Mouse (Mus musculus) embryonic facial prominence, embryonic 15.5 days (tissue): ENCODE data around the gene Tmem150c. TPM values are rescaled to one million over a fixed set of nuclear protein-coding genes. Genes with fewer than 3 reads are reported as not detected.
A peak's percentile ranks its signal among the peaks of the same experiment; 100 is the strongest.

Experiments used
- ATAC-seq: fragments of 200-750 bp; cut with Nextera tagmentation; 2 replicates; pipeline ENCODE4 v1.8.0; 2017; ENCODE audit warnings: low read depth, moderate TSS enrichment; ENCODE audit not compliant: insufficient number of reproducible peaks, low FRiP score, low TSS enrichment
- H3K27ac ChIP-seq: fragments of 300-500 bp; sonication (generic); replicated peaks from 2 replicates; pipeline ENCODE4 v1.5.1; 2015; ENCODE audit warnings: mild to moderate bottlenecking, inconsistent platforms
- H3K27me3 ChIP-seq: fragments of 300-500 bp; sonication (generic); 2 replicates; pipeline ENCODE4 v1.6.1; 2015; ENCODE audit warnings: inconsistent platforms
- H3K36me3 ChIP-seq: fragments of 300-500 bp; sonication (generic); 2 replicates; pipeline ENCODE4 v1.6.1; 2015; ENCODE audit warnings: mild to moderate bottlenecking, inconsistent platforms
- H3K4me1 ChIP-seq: fragments of 300-500 bp; sonication (generic); 2 replicates; pipeline ENCODE4 v1.6.1; 2015; ENCODE audit warnings: inconsistent platforms
- H3K4me2 ChIP-seq: fragments of 300-500 bp; sonication (generic); replicated peaks from 2 replicates; pipeline ENCODE4 v1.6.1; 2015; ENCODE audit warnings: mild to moderate bottlenecking, inconsistent platforms
- H3K4me3 ChIP-seq: fragments of 300-500 bp; sonication (generic); replicated peaks from 2 replicates; pipeline ENCODE4 v1.5.1; 2015; ENCODE audit warnings: mild to moderate bottlenecking, inconsistent platforms
- H3K9ac ChIP-seq: fragments of 300-500 bp; sonication (generic); 2 replicates; pipeline ENCODE4 v1.6.1; 2015; ENCODE audit warnings: inconsistent platforms
- H3K9me3 ChIP-seq: fragments of 300-500 bp; sonication (generic); replicated peaks from 2 replicates; pipeline ENCODE4 v1.6.1; 2016; ENCODE audit warnings: inconsistent platforms
- WGBS: fragments of 180-500 bp; shearing (Covaris S2); methylation state at CpG from one replicate; pipeline ENCODE4 v1.1.7; 2015; 5-methylcytosine and 5-hydroxymethylcytosine counted together
- polyA plus RNA-seq: library from polyadenylated mRNA; unstranded; fragments of >200 nt; fragmentation: Nextera tagmentation; extraction: Ambion mirVana; gene quantifications from 2 replicates; pipeline ENCODE4 v1.2.1, GENCODE M21; 2015

Tmem150c gene
- polyA plus RNA-seq, 1 experiment from 2014 or later: 6.2 TPM

GRCm38 (mm10) chr5:100070255-100070654 is 89.4 kb downstream of the Tmem150c start:
- 28% methylated on average over 3 of the region's 3 CpGs for WGBS
- H3K27me3 ChIP-seq: no peaks in the 10 kb centered on the region
- no peak overlapping the region for H3K27ac ChIP-seq
- H3K9ac ChIP-seq: no peak overlapping the region
- H3K36me3 ChIP-seq: peaks cover 35% of the 10 kb centered on the region
- no peak overlapping the region for H3K4me3 ChIP-seq
- H3K4me1 ChIP-seq: 0 out of 2 replicates have a peak, but pooled peaks cover 2% of the 10 kb centered on the region
- H3K4me2 ChIP-seq: no peak overlapping the region
- no peak for ATAC-seq
- H3K9me3 ChIP-seq: no peaks in the 10 kb centered on the region

GRCm38 (mm10) chr5:100069526-100069925 is 90.1 kb downstream of the Tmem150c start:
- peaks cover 41% of the 10 kb centered on the region for H3K36me3 ChIP-seq
- no peak overlapping the region for H3K4me3 ChIP-seq
- no peak overlapping the region for H3K4me2 ChIP-seq
- no peaks in the 10 kb centered on the region for H3K9me3 ChIP-seq
- H3K9ac ChIP-seq: no peak overlapping the region
- H3K27me3 ChIP-seq: no peaks in the 10 kb centered on the region
- H3K4me1 ChIP-seq: 0 out of 2 replicates have a peak, but pooled peaks cover 2% of the 10 kb centered on the region
- 80% methylated on average over 2 of the region's 2 CpGs for WGBS
- H3K27ac ChIP-seq: no peak overlapping the region
- ATAC-seq: no peak

- Histone ChIP-seq H3K27ac (no peak overlapping the region), H3K4me3 (no peak overlapping the region), H3K4me2 (no peak overlapping the region), H3K4me1 (0 out of 2 replicates have a peak, but pooled peaks cover 2% of the 10 kb centered on the region), H3K36me3 (peaks cover 42% of the 10 kb centered on the region), H3K9ac (no peak overlapping the region), H3K9me3 (no peaks in the 10 kb centered on the region), H3K27me3 (no peaks in the 10 kb centered on the region)
- ATAC-seq: no peak
- 87% methylated on average over 16 of the region's 16 CpGs for WGBS
Measured at GRCm38 (mm10) chr5:100067579-100067978, 92.0 kb downstream of the Tmem150c start.

GRCm38 (mm10) chr5:100060876-100061275 is 98.7 kb downstream of the Tmem150c start:
- WGBS: 86% methylated on average over 14 of the region's 14 CpGs

GRCm38 (mm10) chr5:100059326-100059725 is 100.3 kb downstream of the Tmem150c start:
- H3K36me3 ChIP-seq: peaks cover 33% of the 10 kb centered on the region
- no peak for ATAC-seq
- peaks cover 11% of the 10 kb centered on the region; the same call in 1 of the 2 replicates for H3K4me1 ChIP-seq
- H3K9ac ChIP-seq: no peak overlapping the region
- no peak overlapping the region for H3K4me3 ChIP-seq
- no peaks in the 10 kb centered on the region for H3K27me3 ChIP-seq
- no peaks in the 10 kb centered on the region for H3K9me3 ChIP-seq
- peak overlapping the region; percentile 28; the same call in 1 of the 2 replicates for H3K27ac ChIP-seq
- 42% methylated on average over 6 of the region's 6 CpGs for WGBS
- H3K4me2 ChIP-seq: no peak overlapping the region

More at GRCm38 (mm10) chr5:100060876-100061275, 98.7 kb downstream of the Tmem150c start:
- ATAC-seq: no peak
- Histone ChIP-seq H3K27me3 (no peaks in the 10 kb centered on the region), H3K27ac (no peak overlapping the region), H3K4me3 (no peak overlapping the region), H3K9me3 (no peaks in the 10 kb centered on the region), H3K36me3 (peaks cover 46% of the 10 kb centered on the region), H3K9ac (no peak overlapping the region), H3K4me2 (no peak overlapping the region), H3K4me1 (peaks cover 7% of the 10 kb centered on the region; the same call in 1 of the 2 replicates)

- H3K27me3 ChIP-seq: no peaks in the 10 kb centered on the region
- H3K4me3 ChIP-seq: no peak overlapping the region
- no peak overlapping the region for H3K4me2 ChIP-seq
- ATAC-seq: no peak
- WGBS: 45% methylated on average over 6 of the region's 6 CpGs
- no peak overlapping the region for H3K27ac ChIP-seq
- H3K9ac ChIP-seq: no peak overlapping the region
- no peaks in the 10 kb centered on the region for H3K9me3 ChIP-seq
- peaks cover 27% of the 10 kb centered on the region for H3K36me3 ChIP-seq
- H3K4me1 ChIP-seq: peaks cover 11% of the 10 kb centered on the region; the same call in 1 of the 2 replicates
Measured at GRCm38 (mm10) chr5:100058729-100059128, 100.9 kb downstream of the Tmem150c start.

- 71% methylated on average over 14 of the region's 15 CpGs for WGBS
- no peak overlapping the region for H3K4me3 ChIP-seq
- no peak overlapping the region for H3K4me2 ChIP-seq
- no peak overlapping the region for H3K27ac ChIP-seq
- H3K9ac ChIP-seq: no peak overlapping the region
- no peaks in the 10 kb centered on the region for H3K27me3 ChIP-seq
- H3K4me1 ChIP-seq: peaks cover 11% of the 10 kb centered on the region; the same call in 1 of the 2 replicates
- H3K9me3 ChIP-seq: no peaks in the 10 kb centered on the region
- H3K36me3 ChIP-seq: peaks cover 26% of the 10 kb centered on the region
- ATAC-seq: no peak
Measured at GRCm38 (mm10) chr5:100057461-100058209, 102.0 kb downstream of the Tmem150c start.

- no peak overlapping the region for H3K9ac ChIP-seq
Measured at GRCm38 (mm10) chr5:100055866-100056369, 103.7 kb downstream of the Tmem150c start.

GRCm38 (mm10) chr5:100054807-100055547 is 104.6 kb downstream of the Tmem150c start:
- no peak overlapping the region for H3K4me2 ChIP-seq
- no peaks in the 10 kb centered on the region for H3K27me3 ChIP-seq
- H3K4me3 ChIP-seq: no peak overlapping the region
- no peak for ATAC-seq
- H3K9me3 ChIP-seq: no peaks in the 10 kb centered on the region
- H3K27ac ChIP-seq: no peak overlapping the region
- peaks cover 3% of the 10 kb centered on the region; the same call in 1 of the 2 replicates for H3K36me3 ChIP-seq
- H3K4me1 ChIP-seq: peaks cover 11% of the 10 kb centered on the region; the same call in 1 of the 2 replicates
- no peak overlapping the region for H3K9ac ChIP-seq
- WGBS: 81% methylated on average over 11 of the region's 11 CpGs

More at GRCm38 (mm10) chr5:100055866-100056369, 103.7 kb downstream of the Tmem150c start:
- Histone ChIP-seq H3K4me3 (no peak overlapping the region), H3K9me3 (no peaks in the 10 kb centered on the region), H3K27ac (no peak overlapping the region), H3K36me3 (peaks cover 10% of the 10 kb centered on the region), H3K27me3 (no peaks in the 10 kb centered on the region), H3K4me1 (peaks cover 11% of the 10 kb centered on the region; the same call in 1 of the 2 replicates), H3K4me2 (no peak overlapping the region)
- 89% methylated on average over 5 of the region's 5 CpGs for WGBS
- ATAC-seq: no peak

- Histone ChIP-seq H3K9ac (no peak overlapping the region), H3K27ac (no peak overlapping the region), H3K36me3 (no peaks in the 10 kb centered on the region), H3K9me3 (no peaks in the 10 kb centered on the region), H3K4me1 (peaks cover 10% of the 10 kb centered on the region; the same call in 1 of the 2 replicates), H3K27me3 (no peaks in the 10 kb centered on the region), H3K4me3 (no peak overlapping the region), H3K4me2 (no peak overlapping the region)
- WGBS: 85% methylated on average over 7 of the region's 7 CpGs
- no peak for ATAC-seq
Measured at GRCm38 (mm10) chr5:100052728-100053127, 106.9 kb downstream of the Tmem150c start.

GRCm38 (mm10) chr5:100049904-100050303 is 109.7 kb downstream of the Tmem150c start:
- Histone ChIP-seq H3K4me1 (peaks cover 20% of the 10 kb centered on the region), H3K9ac (no peak overlapping the region), H3K36me3 (no peaks in the 10 kb centered on the region), H3K4me3 (no peak overlapping the region), H3K9me3 (no peaks in the 10 kb centered on the region), H3K27ac (no peak overlapping the region), H3K4me2 (no peak overlapping the region), H3K27me3 (no peaks in the 10 kb centered on the region)
- ATAC-seq: no peak
- 89% methylated on average over 3 of the region's 3 CpGs for WGBS
